Mouse (Mus musculus) thymus, postnatal 0 days (tissue): Measurements from ENCODE around the gene Hist1h3b. TPM values are rescaled to one million over a fixed set of nuclear protein-coding genes. Genes with fewer than 3 reads are reported as not detected.
"Not testable (repeated sequence)": the region's sequence is repeated elsewhere in the genome, so short reads cannot be mapped to it uniquely, and the experiment has no call there.

ENCODE experiments used
- DNase-seq: peaks from one replicate; pipeline ENCODE4 v3.0.0-alpha.2; 2015; ENCODE audit warnings: low spot score
- polyA plus RNA-seq: library from polyadenylated mRNA; unstranded; fragments of >200 nt; fragmentation: Nextera tagmentation; extraction: Ambion mirVana; gene quantifications from 2 replicates; pipeline ENCODE4 v1.2.1, GENCODE M21; 2015

The Hist1h3b gene
- 45.8 and 78.0 TPM in 2 replicates for polyA plus RNA-seq

- peak; percentile 91 for DNase-seq
Observed at GRCm38 (mm10) chr13:23752067-23752741, at the start of gene Hist1h3b. Gene Hist1h3b, plus strand, starts transcription at chr13:23752267.

GRCm38 (mm10) chr13:23702801-23703200 is 49.3 kb upstream of the Hist1h3b start:
- not testable (repeated sequence) for DNase-seq

GRCm38 (mm10) chr13:23705751-23706356 is 46.2 kb upstream of the Hist1h3b start:
- no peak for DNase-seq

- DNase-seq = no peak
Observed at GRCm38 (mm10) chr13:23706771-23707170, 45.3 kb upstream of the Hist1h3b start.

- DNase-seq = no peak
Observed at GRCm38 (mm10) chr13:23708041-23708440, 44.0 kb upstream of the Hist1h3b start.

GRCm38 (mm10) chr13:23708654-23709053 is 43.4 kb upstream of the Hist1h3b start:
- DNase-seq = no peak

- DNase-seq = no peak
Observed at GRCm38 (mm10) chr13:23709714-23710373, 42.2 kb upstream of the Hist1h3b start.

- peak; percentile 82 for DNase-seq
Observed at GRCm38 (mm10) chr13:23710374-23711089, 41.5 kb upstream of the Hist1h3b start, which contains the start of gene Hfe. Gene Hfe, minus strand, starts transcription at chr13:23710854.

- no peak for DNase-seq
Observed at GRCm38 (mm10) chr13:23716261-23717042, 35.6 kb upstream of the Hist1h3b start.

- DNase-seq = no peak
Observed at GRCm38 (mm10) chr13:23717176-23717575, 34.9 kb upstream of the Hist1h3b start.

- DNase-seq = not testable (repeated sequence)
Observed at GRCm38 (mm10) chr13:23717593-23718245, 34.3 kb upstream of the Hist1h3b start.

GRCm38 (mm10) chr13:23724239-23724638 is 27.8 kb upstream of the Hist1h3b start:
- DNase-seq = no peak

GRCm38 (mm10) chr13:23725213-23725612 is 26.9 kb upstream of the Hist1h3b start:
- DNase-seq = no peak

- no peak for DNase-seq
Observed at GRCm38 (mm10) chr13:23728472-23729191, 23.4 kb upstream of the Hist1h3b start.

GRCm38 (mm10) chr13:23729192-23729525 is 22.9 kb upstream of the Hist1h3b start:
- peak; percentile 63 for DNase-seq

- DNase-seq = no peak
Observed at GRCm38 (mm10) chr13:23729706-23730105, 22.4 kb upstream of the Hist1h3b start.

GRCm38 (mm10) chr13:23730479-23730878 is 21.6 kb upstream of the Hist1h3b start:
- no peak for DNase-seq

GRCm38 (mm10) chr13:23732156-23732804 is 19.8 kb upstream of the Hist1h3b start:
- DNase-seq = peak; percentile 67

- DNase-seq = no peak
Observed at GRCm38 (mm10) chr13:23737091-23737490, 15.0 kb upstream of the Hist1h3b start.
